Mouse (Mus musculus) thymus, adult 2 months (tissue): ENCODE results near the gene Spsb1. TPM values are rescaled to one million over a fixed set of nuclear protein-coding genes. Genes with fewer than 3 reads are reported as not detected.

Experiments
- DNase-seq: peaks from one replicate; pipeline ENCODE4 v3.0.0; 2021
- H3K27ac ChIP-seq: fragments of 200-500 bp; 2 replicates; pipeline ENCODE4 v1.5.1; 2012; ENCODE audit warnings: low read length, control low read depth; ENCODE audit not compliant: control insufficient read depth, insufficient read depth
- H3K27me3 ChIP-seq: fragments of 200-500 bp; 2 replicates; pipeline ENCODE4 v1.6.1; 2012; ENCODE audit warnings: mild to moderate bottlenecking, low read length, moderate library complexity, mixed read lengths; ENCODE audit not compliant: control insufficient read depth, insufficient read depth
- H3K36me3 ChIP-seq: fragments of 200-500 bp; 2 replicates; pipeline ENCODE4 v1.6.1; 2012; ENCODE audit warnings: mild to moderate bottlenecking, low read length, moderate library complexity; ENCODE audit not compliant: control insufficient read depth, insufficient read depth
- H3K4me1 ChIP-seq: fragments of 200-500 bp; replicated peaks from 2 replicates; pipeline ENCODE4 v1.6.1; 2012; ENCODE audit warnings: low read length; ENCODE audit not compliant: control insufficient read depth, insufficient read depth
- H3K4me3 ChIP-seq: fragments of 200-500 bp; 2 replicates; pipeline ENCODE4 v1.5.1; 2012; ENCODE audit warnings: mild to moderate bottlenecking, low read length, control low read depth, moderate library complexity; ENCODE audit not compliant: control insufficient read depth, insufficient read depth
- CTCF ChIP-seq: fragments of 200-500 bp; IDR thresholded peaks from 2 replicates; pipeline ENCODE4 v1.5.1; 2012; ENCODE audit warnings: mild to moderate bottlenecking, control low read depth, low read length, moderate library complexity, borderline replicate concordance; ENCODE audit not compliant: control insufficient read depth, poor library complexity, insufficient read depth; ENCODE audit errors: extremely low read depth
- POLR2A ChIP-seq: fragments of 200-500 bp; IDR thresholded peaks from 2 replicates; pipeline ENCODE4 v1.6.1; 2012; ENCODE audit warnings: mild to moderate bottlenecking, low read length, control low read depth, moderate library complexity; ENCODE audit not compliant: control insufficient read depth, poor library complexity, insufficient read depth; ENCODE audit errors: extremely low read depth
- WGBS: fragments of 180-500 bp; shearing (Covaris S2); methylation state at CpG from one replicate; pipeline ENCODE4 v1.1.7; 2018; 5-methylcytosine and 5-hydroxymethylcytosine counted together
- polyA plus RNA-seq: library from polyadenylated mRNA; depleted of rRNA; stranded (reverse); fragments of >200 nt; gene quantifications from 2 replicates; pipeline ENCODE4 v1.2.3, GENCODE M21; 2012; rRNA removed

Spsb1 gene
- polyA plus RNA-seq, 1 experiment, result 30.4 TPM

- H3K27ac ChIP-seq, result no peak overlapping the region
- H3K36me3 ChIP-seq, result no peaks in the 10 kb centered on the region
- H3K4me1 ChIP-seq, result peaks cover 21% of the 10 kb centered on the region
- no peak overlapping the region for H3K4me3 ChIP-seq
- H3K27me3 ChIP-seq, result no peaks in the 10 kb centered on the region
- DNase-seq, result no peak
- TF ChIP-seq CTCF (no peak), POLR2A (no peak)
- 98% methylated on average over 8 of the region's 8 CpGs for WGBS
These were observed 103.3 kb downstream of the Spsb1 start for GRCm38 (mm10) chr4:149851554-149851953.

GRCm38 (mm10) chr4:149850674-149851073 lies 104.2 kb downstream of the Spsb1 start:
- 93% methylated on average over 10 of the region's 10 CpGs for WGBS
- TF ChIP-seq POLR2A, result no peak
- no peak for TF ChIP-seq CTCF
- H3K4me1 ChIP-seq, result peaks cover 17% of the 10 kb centered on the region
- H3K4me3 ChIP-seq, result no peak overlapping the region
- no peak for DNase-seq
- no peaks in the 10 kb centered on the region for H3K27me3 ChIP-seq
- H3K36me3 ChIP-seq, result no peaks in the 10 kb centered on the region
- H3K27ac ChIP-seq, result no peak overlapping the region

DNA sequence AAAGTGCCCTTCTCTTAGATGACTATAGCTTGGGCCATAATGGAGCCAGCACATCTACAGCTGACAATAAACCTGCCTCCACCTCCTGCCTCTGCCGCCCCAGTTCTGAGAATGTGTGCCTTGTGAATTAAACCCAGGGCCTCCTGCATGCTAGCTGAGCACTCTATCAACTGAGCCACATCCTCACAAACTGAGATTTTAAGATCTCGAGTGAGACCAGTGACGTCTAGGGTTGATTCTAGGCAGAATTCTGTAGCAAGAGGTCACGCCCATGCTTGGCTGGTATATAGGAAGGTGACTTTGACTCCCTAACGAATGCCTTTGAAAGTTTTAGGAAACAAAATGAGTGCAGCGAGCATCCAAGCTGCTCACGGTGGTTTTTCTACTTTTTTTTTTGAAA lies 104.8 kb downstream of the Spsb1 start:
- H3K4me1 ChIP-seq, result peaks cover 15% of the 10 kb centered on the region
- DNase-seq, result no peak
- no peaks in the 10 kb centered on the region for H3K36me3 ChIP-seq
- no peaks in the 10 kb centered on the region for H3K27me3 ChIP-seq
- H3K27ac ChIP-seq, result no peak overlapping the region
- 90% methylated on average over 7 of the region's 7 CpGs for WGBS
- H3K4me3 ChIP-seq, result no peak overlapping the region
- no peak for TF ChIP-seq POLR2A
- no peak for TF ChIP-seq CTCF

GRCm38 (mm10) chr4:149849035-149849434 lies 105.8 kb downstream of the Spsb1 start:
- TF ChIP-seq POLR2A (no peak), CTCF (no peak)
- 91% methylated on average over 5 of the region's 5 CpGs for WGBS
- Histone ChIP-seq H3K27ac (no peak overlapping the region), H3K4me3 (no peak overlapping the region), H3K36me3 (no peaks in the 10 kb centered on the region), H3K4me1 (peaks cover 8% of the 10 kb centered on the region), H3K27me3 (no peaks in the 10 kb centered on the region)
- no peak for DNase-seq

GRCm38 (mm10) chr4:149846861-149847631 lies 107.8 kb downstream of the Spsb1 start:
- no peak overlapping the region for H3K4me3 ChIP-seq
- no peak overlapping the region for H3K27ac ChIP-seq
- peaks cover 6% of the 10 kb centered on the region for H3K4me1 ChIP-seq
- no peak for DNase-seq
- 77% methylated on average over 22 of the region's 22 CpGs for WGBS
- H3K36me3 ChIP-seq, result no peaks in the 10 kb centered on the region
- no peak for TF ChIP-seq CTCF
- TF ChIP-seq POLR2A, result no peak
- no peaks in the 10 kb centered on the region for H3K27me3 ChIP-seq

Other genes with a start within 250 kb of the Spsb1 start
- gene Tmem201, start 217.0 kb downstream of the Spsb1 start, polyA plus RNA-seq, result 71.7 and 79.0 TPM in 2 replicates
- gene Slc25a33, start 180.8 kb downstream of the Spsb1 start, polyA plus RNA-seq, result 7.2 and 7.3 TPM in 2 replicates
- 138 and 152 TPM in 2 replicates for gene H6pd, start 54.0 kb upstream of the Spsb1 start, polyA plus RNA-seq
- gene Gpr157, start 132.3 kb upstream of the Spsb1 start, polyA plus RNA-seq, result 7.4 TPM in 2 replicates
- gene Slc2a5, start 164.2 kb upstream of the Spsb1 start, polyA plus RNA-seq, result 1.2 and 2.1 TPM in 2 replicates
- 0.05 TPM in 1 of 2 replicates, not detected in the other for gene Slc2a7, start 193.9 kb upstream of the Spsb1 start, polyA plus RNA-seq
- 0.31 and 0.40 TPM in 2 replicates for gene Car6, start 246.3 kb upstream of the Spsb1 start, polyA plus RNA-seq